Mouse (Mus musculus): ENCODE measurements at regions not wholly inside any gene's neighbourhood (a gene's known extent, or its start where the extent isn't known, plus 50 kb on each side); places are given as distances from the start of the nearest gene placed in this dataset.
A peak's percentile ranks its signal among the peaks of the same experiment; 100 is the strongest.

- no peak for DNase-seq
Observed at GRCm38 (mm10) chr2:8115891-8116290, 606.5 kb upstream of the Celf2 start.

GRCm38 (mm10) chr2:8112361-8113073 is 603.2 kb upstream of the Celf2 start:
- DNase-seq, result no peak

- DNase-seq, result no peak
Observed at GRCm38 (mm10) chr2:8094157-8094556, 584.8 kb upstream of the Celf2 start.

GRCm38 (mm10) chr2:8067901-8068300 is 558.5 kb upstream of the Celf2 start:
- DNase-seq, result no peak

- DNase-seq, result no peak
Observed at GRCm38 (mm10) chr2:8061687-8062086, 552.3 kb upstream of the Celf2 start.

GRCm38 (mm10) chr2:8029212-8029611 is 519.8 kb upstream of the Celf2 start:
- no peak for DNase-seq

- DNase-seq, result no peak
Observed at GRCm38 (mm10) chr2:8027571-8027970, 518.2 kb upstream of the Celf2 start.

GRCm38 (mm10) chr2:8026648-8027047 is 517.3 kb upstream of the Celf2 start:
- no peak for DNase-seq

GRCm38 (mm10) chr2:8022651-8023050 is 513.3 kb upstream of the Celf2 start:
- no peak for DNase-seq

GRCm38 (mm10) chr2:8022043-8022442 is 512.7 kb upstream of the Celf2 start:
- DNase-seq, result no peak

- no peak for DNase-seq
Observed at GRCm38 (mm10) chr2:8012826-8013225, 503.5 kb upstream of the Celf2 start.

GRCm38 (mm10) chr2:7999444-7999843 is 490.1 kb upstream of the Celf2 start:
- no peak for DNase-seq

GRCm38 (mm10) chr2:7974471-7974870 is 465.1 kb upstream of the Celf2 start:
- DNase-seq, result no peak

GRCm38 (mm10) chr2:7963456-7963855 is 454.1 kb upstream of the Celf2 start:
- DNase-seq, result no peak

GRCm38 (mm10) chr2:7954210-7954609 is 444.8 kb upstream of the Celf2 start:
- no peak for DNase-seq

- no peak for DNase-seq
Observed at GRCm38 (mm10) chr2:7952846-7953245, 443.5 kb upstream of the Celf2 start.

GRCm38 (mm10) chr2:7944946-7945345 is 435.6 kb upstream of the Celf2 start:
- peak; percentile 4 to 23 for DNase-seq

- DNase-seq, result no peak
Observed at GRCm38 (mm10) chr2:7933617-7934016, 424.3 kb upstream of the Celf2 start.

GRCm38 (mm10) chr2:7906271-7906670 is 396.9 kb upstream of the Celf2 start:
- no peak for DNase-seq

- DNase-seq, result no peak
Observed at GRCm38 (mm10) chr2:7893787-7894186, 384.4 kb upstream of the Celf2 start.

Data from lung, postnatal 4 days (tissue).